Mouse (Mus musculus) lung, embryonic 14.5 days (tissue): ENCODE measurements at regions not wholly inside any gene's neighbourhood (a gene's known extent, or its start where the extent isn't known, plus 50 kb on each side); places are given as distances from the start of the nearest gene placed in this dataset.

Experiments
- ATAC-seq: fragments of 200-750 bp; cut with Nextera tagmentation; 2 replicates; pipeline ENCODE4 v1.8.0; 2017; ENCODE audit warnings: mild to moderate bottlenecking, moderate TSS enrichment, moderate library complexity; ENCODE audit not compliant: insufficient read depth
- DNase-seq: peaks from one replicate; pipeline ENCODE4 v3.0.0-alpha.2; 2015
- H3K27ac ChIP-seq: fragments of 300-500 bp; sonication (generic); 2 replicates; pipeline ENCODE4 v1.5.1; 2014; ENCODE audit warnings: low read depth, mild to moderate bottlenecking, moderate library complexity
- H3K27me3 ChIP-seq: fragments of 300-500 bp; sonication (generic); 2 replicates; pipeline ENCODE4 v1.6.1; 2014; ENCODE audit warnings: low read length, control low read depth; ENCODE audit not compliant: insufficient read depth
- H3K36me3 ChIP-seq: fragments of 300-500 bp; sonication (generic); 2 replicates; pipeline ENCODE4 v1.6.1; 2014; ENCODE audit warnings: control low read depth; ENCODE audit not compliant: insufficient read depth
- H3K4me1 ChIP-seq: fragments of 300-500 bp; sonication (generic); 2 replicates; pipeline ENCODE4 v1.6.1; 2014; ENCODE audit warnings: antibody characterized with exemption, control low read depth; ENCODE audit not compliant: insufficient read depth
- H3K4me2 ChIP-seq: fragments of 300-500 bp; sonication (generic); 2 replicates; pipeline ENCODE4 v1.6.1; 2014; ENCODE audit warnings: mild to moderate bottlenecking
- H3K4me3 ChIP-seq: fragments of 300-500 bp; sonication (generic); 2 replicates; pipeline ENCODE4 v1.5.1; 2014; ENCODE audit warnings: low read depth, low read length
- H3K9ac ChIP-seq: fragments of 300-500 bp; sonication (generic); 2 replicates; pipeline ENCODE4 v1.6.1; 2014
- H3K9me3 ChIP-seq: fragments of 300-500 bp; sonication (generic); 2 replicates; pipeline ENCODE4 v1.6.1; 2016; ENCODE audit warnings: low read depth, low read length, control low read depth
- CTCF ChIP-seq: IDR thresholded peaks from 2 replicates; pipeline ENCODE4 v1.5.1; 2016; ENCODE audit warnings: antibody characterized with exemption, low read depth
- WGBS: fragments of 180-500 bp; shearing (Covaris S2); extraction: QIAGEN DNeasy Blood & Tissue Kit; methylation state at CpG from one replicate; pipeline ENCODE4 v1.1.7; 2014; 5-methylcytosine and 5-hydroxymethylcytosine counted together

DNA sequence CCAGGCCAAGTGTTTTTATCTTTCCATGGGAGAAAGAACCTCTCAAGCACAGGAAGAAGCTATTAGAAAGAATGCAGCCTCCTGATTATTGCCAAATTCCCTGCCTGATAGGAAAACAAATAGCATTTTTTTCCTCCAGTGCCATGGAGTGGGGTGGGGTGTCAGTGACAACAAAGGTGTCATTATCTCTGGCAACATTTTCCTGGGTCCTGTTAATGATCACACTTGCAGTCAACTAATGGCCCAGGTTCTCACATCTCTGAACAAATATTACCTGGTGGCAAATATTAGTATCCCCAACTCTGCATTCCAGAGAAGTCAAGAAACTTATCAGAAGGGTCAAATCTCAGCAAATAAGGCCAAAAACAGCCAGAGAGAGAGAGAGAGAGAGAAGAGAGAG, 298.6 kb downstream of the Sox4 start:
- Histone ChIP-seq H3K27ac (0 out of 2 replicates have a peak overlapping the region, but pooled peaks have one; percentile 38), H3K4me1 (peaks cover 11% of the 10 kb centered on the region; the same call in 1 of the 2 replicates), H3K4me3 (no peak overlapping the region), H3K9ac (no peak overlapping the region), H3K9me3 (no peaks in the 10 kb centered on the region), H3K36me3 (no peaks in the 10 kb centered on the region), H3K4me2 (no peak overlapping the region), H3K27me3 (no peaks in the 10 kb centered on the region)
- DNase-seq (no peak), ATAC-seq (no peak)
- TF ChIP-seq CTCF: no peak

DNA sequence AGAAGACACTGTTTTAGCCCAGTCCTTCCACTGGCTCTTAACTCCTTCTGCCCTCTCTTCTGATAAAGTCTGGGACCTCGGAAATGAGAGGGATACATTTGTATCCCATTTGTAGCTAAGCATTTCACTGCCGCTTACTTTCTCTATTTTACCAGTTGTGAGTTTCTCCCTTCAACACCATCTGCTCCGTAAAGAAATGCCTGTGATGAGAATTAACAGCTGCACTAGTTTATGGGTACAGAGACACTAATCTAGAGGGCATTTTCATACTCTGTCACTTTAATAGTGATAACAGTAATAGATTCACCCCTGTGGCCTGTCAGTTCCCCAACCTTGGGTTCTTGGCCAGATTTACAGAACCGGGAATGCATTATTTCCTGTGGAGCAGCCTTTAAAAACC, 300.2 kb downstream of the Sox4 start:
- Histone ChIP-seq H3K27ac (no peak overlapping the region), H3K4me2 (no peak overlapping the region), H3K36me3 (no peaks in the 10 kb centered on the region), H3K27me3 (no peaks in the 10 kb centered on the region), H3K4me1 (peaks cover 11% of the 10 kb centered on the region; the same call in 1 of the 2 replicates), H3K4me3 (no peak overlapping the region), H3K9ac (no peak overlapping the region), H3K9me3 (no peaks in the 10 kb centered on the region)
- no peak for ATAC-seq
- no peak for TF ChIP-seq CTCF
- no peak for DNase-seq
- 71% methylated on average over 4 of the region's 4 CpGs for WGBS

DNA sequence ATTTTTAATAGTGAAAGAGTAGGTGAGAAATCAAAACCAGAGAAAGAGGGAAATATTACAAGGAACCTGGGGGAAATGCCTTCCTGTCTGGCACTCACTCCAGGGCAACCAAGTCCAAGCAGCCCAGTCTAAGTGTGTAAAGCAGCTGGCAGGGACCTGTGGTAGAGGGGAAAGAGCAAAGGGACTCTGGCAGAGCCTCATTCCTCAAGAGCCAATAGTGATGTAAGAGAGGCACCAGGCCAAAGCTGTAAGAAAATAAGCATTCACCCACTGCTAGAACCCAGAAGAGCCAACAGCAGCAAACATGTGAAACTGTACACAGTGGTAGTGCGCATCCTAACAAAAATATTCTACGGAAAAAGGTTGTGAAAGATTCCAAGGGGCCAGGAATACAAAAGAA, 301.7 kb downstream of the Sox4 start:
- 0 out of 2 replicates have a peak, but pooled peaks have one; percentile 11 for ATAC-seq
- Histone ChIP-seq H3K9me3 (no peaks in the 10 kb centered on the region), H3K27ac (peak overlapping the region; percentile 18; the same call in 1 of the 2 replicates)

DNA sequence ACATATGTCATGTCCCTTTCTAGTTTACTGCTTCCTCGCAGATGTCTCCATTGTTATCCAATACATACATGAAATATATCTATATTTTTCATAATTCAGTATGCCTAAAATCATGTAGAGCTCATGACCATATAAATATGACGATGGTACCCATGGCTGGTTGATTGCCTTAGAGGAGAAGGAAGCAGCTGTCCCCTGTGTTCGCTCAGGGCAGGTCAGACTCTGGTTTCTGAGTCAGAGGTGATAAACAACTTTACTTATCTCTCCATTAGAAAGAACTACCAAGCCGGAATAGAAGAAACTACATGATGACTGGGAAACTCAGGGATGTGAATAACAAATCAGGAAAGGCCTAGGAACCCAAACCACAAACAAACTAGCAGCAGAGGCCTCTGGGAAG, 307.6 kb downstream of the Sox4 start:
- Histone ChIP-seq H3K9me3 (no peaks in the 10 kb centered on the region), H3K27me3 (no peaks in the 10 kb centered on the region), H3K9ac (no peak overlapping the region), H3K27ac (no peak overlapping the region), H3K4me2 (no peak overlapping the region), H3K36me3 (no peaks in the 10 kb centered on the region), H3K4me1 (no peaks in the 10 kb centered on the region), H3K4me3 (no peak overlapping the region)
- no peak for TF ChIP-seq CTCF
- 68% methylated on average over 4 of the region's 4 CpGs for WGBS
- DNase-seq (no peak), ATAC-seq (no peak)

More for the DNA sequence above, 301.7 kb downstream of the Sox4 start:
- Histone ChIP-seq H3K36me3 (no peaks in the 10 kb centered on the region), H3K4me2 (no peak overlapping the region), H3K4me1 (peaks cover 11% of the 10 kb centered on the region; the same call in 1 of the 2 replicates), H3K27me3 (no peaks in the 10 kb centered on the region), H3K9ac (no peak overlapping the region), H3K4me3 (no peak overlapping the region)
- no peak for DNase-seq
- 86% methylated on average over 2 of the region's 2 CpGs for WGBS
- TF ChIP-seq CTCF: no peak

DNA sequence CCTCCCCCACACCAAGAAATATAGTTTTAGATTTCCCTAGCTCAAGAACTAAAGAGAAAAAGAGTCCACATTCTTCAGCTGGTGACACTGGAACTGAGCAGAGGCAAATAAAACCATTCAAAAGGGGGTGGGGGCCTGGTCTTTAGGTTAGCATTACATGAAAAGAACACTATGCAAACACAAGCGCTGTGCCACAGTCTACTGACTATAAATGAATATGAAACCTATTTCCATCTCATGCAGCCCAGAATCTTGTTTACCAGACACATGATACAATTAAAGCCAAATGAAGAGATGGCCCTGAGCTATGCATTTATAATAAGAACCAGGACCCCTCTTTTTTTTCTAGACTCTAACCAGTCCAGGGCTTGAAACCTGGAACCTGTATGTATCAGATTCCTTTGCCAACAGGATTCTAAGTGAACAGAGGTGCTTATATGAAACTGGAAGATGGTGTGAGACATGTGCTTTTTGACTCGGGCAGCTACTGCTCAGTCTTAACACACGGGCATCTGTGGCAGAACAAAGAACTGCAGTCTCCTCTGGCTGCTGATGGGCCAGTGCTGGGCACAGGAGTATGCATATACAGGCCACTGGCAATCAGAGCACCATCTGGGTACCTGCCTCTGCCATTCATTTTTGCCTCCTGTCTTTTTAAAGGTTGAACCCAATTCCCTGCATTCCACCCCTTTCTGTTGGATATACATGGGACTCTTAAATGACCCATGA, 308.5 kb downstream of the Sox4 start:
- H3K9me3 ChIP-seq: no peaks in the 10 kb centered on the region
- H3K9ac ChIP-seq: no peak overlapping the region
- H3K27me3 ChIP-seq: no peaks in the 10 kb centered on the region
- ATAC-seq: peak; percentile 47; the same call in 1 of the 2 replicates
- no peak overlapping the region for H3K4me2 ChIP-seq
- H3K36me3 ChIP-seq: no peaks in the 10 kb centered on the region
- TF ChIP-seq CTCF: no peak
- no peaks in the 10 kb centered on the region for H3K4me1 ChIP-seq
- 64% methylated on average over 3 of the region's 3 CpGs for WGBS
- DNase-seq: no peak
- no peak overlapping the region for H3K4me3 ChIP-seq
- H3K27ac ChIP-seq: 0 out of 2 replicates have a peak overlapping the region, but pooled peaks have one; percentile 46

DNA sequence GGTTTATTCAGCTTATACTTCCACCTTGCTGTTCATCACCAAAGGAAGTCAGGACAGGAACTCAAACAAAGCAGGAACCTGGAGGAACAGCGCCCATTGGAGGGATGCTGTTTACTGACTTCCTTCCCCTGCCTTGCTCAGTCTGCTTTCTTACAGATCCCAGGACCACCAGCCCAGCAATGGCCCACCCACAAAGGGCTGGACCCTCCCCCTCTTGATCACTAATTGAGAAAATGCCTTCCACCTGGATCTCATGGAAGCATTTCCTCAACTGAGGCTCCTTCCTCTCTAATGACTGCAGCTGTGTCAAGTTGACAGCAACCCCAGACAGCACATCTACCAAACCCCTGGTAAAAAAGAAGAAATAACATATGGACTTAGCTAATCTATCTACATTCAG, 312.7 kb downstream of the Sox4 start:
- Histone ChIP-seq H3K4me2 (no peak overlapping the region), H3K4me3 (no peak overlapping the region), H3K9me3 (no peaks in the 10 kb centered on the region), H3K4me1 (peaks cover 4% of the 10 kb centered on the region), H3K27ac (no peak overlapping the region), H3K27me3 (no peaks in the 10 kb centered on the region), H3K36me3 (no peaks in the 10 kb centered on the region), H3K9ac (no peak overlapping the region)
- no peak for DNase-seq
- ATAC-seq: no peak
- TF ChIP-seq CTCF: no peak
- WGBS: 71% methylated on average over 1 of the region's 1 CpGs

DNA sequence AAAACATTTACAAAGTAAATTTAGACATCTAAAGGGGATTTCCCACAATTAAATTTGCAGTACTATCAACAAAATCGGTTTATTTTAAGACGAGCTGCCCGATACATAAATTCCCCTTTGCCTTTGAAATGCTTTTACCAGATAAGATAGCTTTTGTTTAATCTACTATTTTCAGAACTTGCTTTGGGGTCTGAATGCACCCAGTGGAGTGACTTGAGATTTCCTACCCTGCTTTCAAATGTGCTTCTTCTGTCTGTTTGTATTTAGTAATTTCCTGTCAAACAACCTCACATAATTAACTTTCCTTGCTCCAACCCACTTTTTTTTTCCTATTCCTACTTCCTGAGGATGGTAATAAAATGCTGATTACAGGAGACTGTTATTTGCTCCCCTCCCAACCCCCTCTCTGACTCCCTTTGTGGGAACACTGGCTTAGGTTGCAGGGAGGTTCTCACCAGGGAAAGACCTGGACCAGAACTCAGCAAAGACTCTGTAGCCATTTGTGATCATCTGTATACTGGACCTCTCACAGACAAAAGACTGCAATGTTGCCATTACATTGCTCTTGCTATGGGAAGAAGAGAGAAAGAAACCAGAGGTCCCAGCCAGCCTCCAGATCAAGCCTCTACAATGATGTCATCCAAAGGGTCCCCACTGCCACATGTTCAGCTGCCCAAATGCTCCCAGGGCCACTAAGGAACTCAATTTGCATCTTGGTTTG, 318.1 kb downstream of the Sox4 start:
- Histone ChIP-seq H3K4me2 (no peak overlapping the region), H3K4me3 (no peak overlapping the region), H3K27me3 (no peaks in the 10 kb centered on the region), H3K4me1 (peaks cover 19% of the 10 kb centered on the region), H3K36me3 (0 out of 2 replicates have a peak, but pooled peaks cover 4% of the 10 kb centered on the region), H3K9me3 (no peaks in the 10 kb centered on the region), H3K27ac (peak overlapping the region; percentile 71), H3K9ac (no peak overlapping the region)
- peak; percentile 61 for DNase-seq
- no peak for TF ChIP-seq CTCF
- ATAC-seq: peak; percentile 65
- 16% methylated on average over 3 of the region's 3 CpGs for WGBS
